Mouse (Mus musculus): Measurements from ENCODE around the gene Ugcg. TPM values are rescaled to one million over a fixed set of nuclear protein-coding genes. Genes with fewer than 3 reads are reported as not detected.

Ugcg gene
- polyA plus RNA-seq, 1 experiment from 2014 or later: 7.6 TPM

DNA sequence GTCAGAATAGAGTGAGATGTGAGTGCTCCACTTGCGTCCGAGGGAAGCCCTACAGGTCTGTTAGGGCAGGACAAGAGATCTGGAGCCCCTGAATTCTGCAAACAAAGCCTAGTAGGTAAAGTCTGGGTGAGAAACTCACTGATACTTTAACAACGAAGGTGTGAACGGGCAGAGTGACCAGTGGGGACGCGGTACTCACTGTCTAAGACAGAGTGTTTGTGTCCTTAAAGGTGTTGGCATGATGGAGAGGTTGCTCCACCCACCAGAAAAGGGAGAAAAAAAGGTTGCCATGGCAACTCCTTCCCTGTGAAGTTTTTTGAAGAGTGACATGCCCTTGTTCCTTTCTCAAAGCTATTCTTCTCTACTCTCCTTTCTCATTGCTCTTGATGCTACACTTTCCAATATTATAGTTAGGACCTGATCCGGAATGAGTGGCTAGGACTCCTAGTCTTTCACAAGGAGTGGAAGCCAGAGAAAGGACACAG lies 75.6 kb downstream of the Ugcg start:
- Histone ChIP-seq H3K4me3 (replicated peaks; ENCODE audit: low read depth, low read length) (no peak overlapping the region), H3K4me2 (ENCODE audit: low read length) (no peak overlapping the region), H3K27me3 (ENCODE audit: insufficient read depth, low read length) (no peaks in the 10 kb centered on the region), H3K36me3 (ENCODE audit: insufficient read depth, low read length) (no peaks in the 10 kb centered on the region), H3K9ac (ENCODE audit: low read depth, low read length) (no peak overlapping the region), H3K9me3 (replicated peaks; ENCODE audit: low read length) (no peaks in the 10 kb centered on the region), H3K4me1 (replicated peaks; ENCODE audit: insufficient read depth, low read length) (no peaks in the 10 kb centered on the region), H3K27ac (no peak overlapping the region)
- WGBS: 68% methylated on average over 7 of the region's 7 CpGs
- ATAC-seq (replicated peaks; ENCODE audit: low FRiP score, low read depth) (no peak), DNase-seq (ENCODE audit: low spot score) (no peak)
- TF ChIP-seq CTCF (IDR thresholded peaks at IDR 0.05; ENCODE audit: low read depth): no peak

DNA sequence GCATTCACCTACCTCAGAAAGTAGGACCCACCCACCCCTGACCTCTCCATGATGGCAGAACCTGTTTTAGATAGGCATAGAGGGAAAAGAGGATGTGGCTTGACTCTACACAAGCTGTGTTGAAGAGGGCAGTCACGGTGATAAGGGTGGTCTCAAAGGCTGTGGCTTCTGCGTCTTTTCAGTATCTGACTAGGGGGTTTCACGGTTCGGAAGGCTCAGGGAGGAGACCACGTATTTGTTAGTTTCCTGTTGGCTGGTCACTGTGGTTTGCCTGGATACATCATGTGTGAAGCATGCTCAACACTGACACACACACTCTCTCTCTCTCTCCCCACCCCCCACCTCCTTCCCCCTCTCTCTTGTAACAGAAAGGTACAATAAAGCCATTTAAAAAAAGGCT lies 76.1 kb downstream of the Ugcg start:
- H3K27ac ChIP-seq: no peak overlapping the region
- H3K4me2 ChIP-seq (ENCODE audit: low read length): no peak overlapping the region
- H3K9ac ChIP-seq (ENCODE audit: low read depth, low read length): no peak overlapping the region
- no peak for TF ChIP-seq CTCF (IDR thresholded peaks at IDR 0.05; ENCODE audit: low read depth)
- no peaks in the 10 kb centered on the region for H3K9me3 ChIP-seq (replicated peaks; ENCODE audit: low read length)
- no peaks in the 10 kb centered on the region for H3K36me3 ChIP-seq (ENCODE audit: insufficient read depth, low read length)
- no peaks in the 10 kb centered on the region for H3K27me3 ChIP-seq (ENCODE audit: insufficient read depth, low read length)
- no peak for DNase-seq (ENCODE audit: low spot score)
- H3K4me3 ChIP-seq (replicated peaks; ENCODE audit: low read depth, low read length): no peak overlapping the region
- no peaks in the 10 kb centered on the region for H3K4me1 ChIP-seq (replicated peaks; ENCODE audit: insufficient read depth, low read length)
- ATAC-seq (replicated peaks; ENCODE audit: low FRiP score, low read depth): no peak
- WGBS: 79% methylated on average over 5 of the region's 5 CpGs

DNA sequence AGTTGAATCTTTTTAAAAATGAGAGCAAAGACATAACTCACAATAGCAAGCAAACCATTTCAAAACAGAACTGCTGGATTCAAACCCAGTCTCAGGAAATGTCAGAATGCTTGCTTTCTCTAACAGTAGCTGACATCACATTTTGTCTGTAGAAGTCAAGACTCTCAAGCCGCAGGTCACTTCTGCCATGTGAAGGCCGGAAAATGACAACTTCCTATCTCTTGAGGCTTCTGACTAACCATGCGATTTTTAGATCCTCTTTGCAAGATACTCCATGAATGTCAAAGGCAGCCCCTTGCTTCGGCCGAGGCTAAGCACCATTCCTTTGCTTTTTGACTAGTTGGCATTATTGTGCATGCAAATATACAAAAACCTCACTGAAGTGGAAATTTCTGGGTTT lies 76.6 kb downstream of the Ugcg start:
- 90% methylated on average over 5 of the region's 5 CpGs for WGBS
- H3K9me3 ChIP-seq (replicated peaks; ENCODE audit: low read length): no peaks in the 10 kb centered on the region
- no peak for DNase-seq (ENCODE audit: low spot score)
- H3K27me3 ChIP-seq (ENCODE audit: insufficient read depth, low read length): no peaks in the 10 kb centered on the region
- no peak for ATAC-seq (replicated peaks; ENCODE audit: low FRiP score, low read depth)
- H3K27ac ChIP-seq: no peak overlapping the region
- no peaks in the 10 kb centered on the region for H3K4me1 ChIP-seq (replicated peaks; ENCODE audit: insufficient read depth, low read length)
- H3K36me3 ChIP-seq (ENCODE audit: insufficient read depth, low read length): no peaks in the 10 kb centered on the region
- H3K9ac ChIP-seq (ENCODE audit: low read depth, low read length): no peak overlapping the region
- H3K4me3 ChIP-seq (replicated peaks; ENCODE audit: low read depth, low read length): no peak overlapping the region
- TF ChIP-seq CTCF (IDR thresholded peaks at IDR 0.05; ENCODE audit: low read depth): no peak
- H3K4me2 ChIP-seq (ENCODE audit: low read length): no peak overlapping the region

Other genes with a start within 250 kb of the Ugcg start
- 0.40 and 0.54 TPM in 2 replicates for gene Zkscan16, start 245.6 kb upstream of the Ugcg start, polyA plus RNA-seq (2015; fragmentation: Nextera tagmentation; extraction: Ambion mirVana)
- 18.9 and 20.6 TPM in 2 replicates for gene Ptgr1, start 202.1 kb upstream of the Ugcg start, polyA plus RNA-seq (2015; fragmentation: Nextera tagmentation; extraction: Ambion mirVana)
- 14.0 and 14.1 TPM in 2 replicates for gene Dnajc25, start 194.2 kb upstream of the Ugcg start, polyA plus RNA-seq (2015; fragmentation: Nextera tagmentation; extraction: Ambion mirVana)
- gene Gm20503, start 186.0 kb upstream of the Ugcg start, polyA plus RNA-seq (2015; fragmentation: Nextera tagmentation; extraction: Ambion mirVana): 18.7 and 23.5 TPM in 2 replicates
- 102 TPM in 2 replicates for gene Gng10, start 154.2 kb upstream of the Ugcg start, polyA plus RNA-seq (2015; fragmentation: Nextera tagmentation; extraction: Ambion mirVana)
- gene AI481877, start 50.3 kb upstream of the Ugcg start, polyA plus RNA-seq (2015; fragmentation: Nextera tagmentation; extraction: Ambion mirVana): not detected in 2 replicates
- 6.3 and 7.6 TPM in 2 replicates for gene Susd1, start 249.4 kb downstream of the Ugcg start, polyA plus RNA-seq (2015; fragmentation: Nextera tagmentation; extraction: Ambion mirVana)

Measured in kidney, postnatal 0 days (tissue).